Mouse (Mus musculus): Measurements from ENCODE around the gene Dusp21. TPM values are rescaled to one million over a fixed set of nuclear protein-coding genes. Genes with fewer than 3 reads are reported as not detected.

Gene Dusp21
- not detected in 2 replicates for total RNA-seq (2017)

DNA sequence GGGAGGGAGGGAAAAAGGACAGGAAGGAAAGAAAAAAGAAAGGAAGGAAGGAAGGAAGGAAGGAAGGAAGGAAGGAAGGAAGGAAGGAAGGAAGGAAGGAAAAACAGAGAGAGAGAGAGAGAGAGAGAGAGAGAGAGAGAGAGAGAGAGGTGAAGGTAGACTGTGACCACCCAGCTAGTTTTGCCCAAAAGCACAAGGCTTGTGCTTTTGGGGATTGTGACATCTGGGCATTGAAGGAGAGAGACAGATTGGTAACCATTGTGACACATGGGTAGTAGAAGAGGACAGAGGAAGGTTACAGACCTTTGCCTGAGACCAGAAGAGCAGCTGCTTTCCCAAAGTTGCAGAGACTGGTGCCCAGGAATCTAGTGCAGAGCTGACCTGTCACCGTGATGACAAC, at the start of gene Dusp21:
TSS of gene Dusp21 (plus strand) at position 301 of the 400 bp plus-strand sequence.
- ATAC-seq (ENCODE audit: extremely low read depth, insufficient number of reproducible peaks, low FRiP score, poor library complexity, severe bottlenecking): no peak

DNA sequence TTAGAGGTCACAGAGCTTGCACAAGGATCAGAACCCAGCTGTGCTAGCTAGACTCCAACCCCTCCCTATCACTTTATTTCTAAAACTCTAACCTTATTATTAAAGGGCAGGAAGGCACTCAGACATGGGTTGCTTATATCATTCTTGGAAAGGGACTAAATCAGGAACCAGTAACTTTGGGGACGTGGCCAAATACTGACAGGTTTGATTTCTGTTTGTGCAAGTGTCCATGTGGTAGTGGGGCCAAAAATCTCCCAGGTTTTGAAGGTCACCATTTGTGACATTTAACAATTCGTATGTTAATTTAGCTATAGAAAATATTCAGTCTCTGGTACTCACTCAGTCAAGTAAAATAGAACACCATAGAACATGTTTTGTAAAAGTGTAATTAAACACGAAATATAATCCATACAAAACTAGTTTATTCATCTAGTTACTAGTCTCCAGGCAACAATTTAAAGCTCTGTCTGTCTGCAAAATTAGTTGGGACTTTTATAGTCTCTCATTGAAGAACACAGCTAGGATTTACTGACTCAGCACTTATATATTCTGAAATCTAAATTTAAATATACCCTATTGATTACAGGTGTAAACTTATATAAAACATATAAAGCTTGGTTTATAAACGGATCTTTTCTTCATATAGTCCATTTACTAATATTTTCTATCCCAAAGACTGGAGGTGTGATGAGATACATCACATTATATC, 15.2 kb downstream of the Dusp21 start:
- no peak for ATAC-seq (ENCODE audit: extremely low read depth, insufficient number of reproducible peaks, low FRiP score, poor library complexity, severe bottlenecking)

DNA sequence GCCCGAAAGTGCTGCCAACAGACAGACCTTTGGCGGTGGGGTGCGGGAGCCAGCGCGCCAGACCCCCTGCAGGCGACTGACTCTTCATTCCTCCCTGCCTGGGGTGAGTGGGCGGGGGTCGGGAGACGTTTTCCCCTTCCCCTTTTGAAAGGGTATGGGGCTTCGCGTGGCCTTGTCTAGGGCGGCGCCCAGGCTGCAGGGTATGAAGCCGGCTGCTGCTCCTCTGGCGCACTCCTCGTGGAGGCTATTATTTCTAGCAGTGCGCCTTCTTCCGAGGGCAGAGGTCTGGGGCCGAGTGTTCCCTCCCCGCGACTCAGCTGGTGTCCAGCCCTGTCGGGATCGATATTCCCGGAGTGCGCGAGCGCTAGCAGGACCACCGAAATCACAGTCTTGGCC, 16.1 kb downstream of the Dusp21 start:
- ATAC-seq (ENCODE audit: extremely low read depth, insufficient number of reproducible peaks, low FRiP score, poor library complexity, severe bottlenecking): no peak

DNA sequence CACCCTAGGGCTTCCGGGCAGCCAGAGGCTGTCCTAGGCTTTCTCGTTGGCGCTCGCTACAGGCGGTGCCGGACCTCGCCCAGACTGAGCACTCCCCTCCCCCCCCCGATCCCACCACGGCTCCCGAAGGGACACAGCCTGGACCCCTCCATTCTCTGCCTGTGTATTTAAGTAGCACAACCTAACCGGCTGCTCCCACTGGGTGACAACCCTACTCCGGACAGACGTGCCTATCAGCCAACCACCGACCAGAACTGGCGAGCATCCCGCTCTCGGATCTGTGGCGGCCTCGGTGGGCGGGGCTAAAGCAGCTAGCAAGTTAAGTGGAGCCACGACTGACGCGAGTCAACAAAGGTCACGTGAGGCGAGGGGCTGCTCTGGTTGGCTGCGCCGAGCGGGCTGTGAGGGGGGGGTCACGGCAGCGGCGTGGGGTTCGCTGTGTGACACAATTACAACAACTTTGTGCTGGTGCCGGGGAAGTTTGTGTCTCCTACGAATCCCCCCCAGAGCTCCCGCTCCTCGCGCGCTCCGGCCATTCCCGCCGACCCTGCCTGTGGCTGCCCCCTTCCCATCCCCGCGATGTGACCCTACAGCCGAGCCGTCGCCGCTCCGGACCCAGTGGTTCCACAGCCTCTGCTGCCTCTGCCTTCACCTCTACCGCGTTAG, 16.7 kb downstream of the Dusp21 start, which contains the start of gene Kdm6a:
TSS of gene Kdm6a (plus strand) at position 384 of the 666 bp plus-strand sequence.
- ATAC-seq (ENCODE audit: extremely low read depth, insufficient number of reproducible peaks, low FRiP score, poor library complexity, severe bottlenecking): peak; percentile 98

DNA sequence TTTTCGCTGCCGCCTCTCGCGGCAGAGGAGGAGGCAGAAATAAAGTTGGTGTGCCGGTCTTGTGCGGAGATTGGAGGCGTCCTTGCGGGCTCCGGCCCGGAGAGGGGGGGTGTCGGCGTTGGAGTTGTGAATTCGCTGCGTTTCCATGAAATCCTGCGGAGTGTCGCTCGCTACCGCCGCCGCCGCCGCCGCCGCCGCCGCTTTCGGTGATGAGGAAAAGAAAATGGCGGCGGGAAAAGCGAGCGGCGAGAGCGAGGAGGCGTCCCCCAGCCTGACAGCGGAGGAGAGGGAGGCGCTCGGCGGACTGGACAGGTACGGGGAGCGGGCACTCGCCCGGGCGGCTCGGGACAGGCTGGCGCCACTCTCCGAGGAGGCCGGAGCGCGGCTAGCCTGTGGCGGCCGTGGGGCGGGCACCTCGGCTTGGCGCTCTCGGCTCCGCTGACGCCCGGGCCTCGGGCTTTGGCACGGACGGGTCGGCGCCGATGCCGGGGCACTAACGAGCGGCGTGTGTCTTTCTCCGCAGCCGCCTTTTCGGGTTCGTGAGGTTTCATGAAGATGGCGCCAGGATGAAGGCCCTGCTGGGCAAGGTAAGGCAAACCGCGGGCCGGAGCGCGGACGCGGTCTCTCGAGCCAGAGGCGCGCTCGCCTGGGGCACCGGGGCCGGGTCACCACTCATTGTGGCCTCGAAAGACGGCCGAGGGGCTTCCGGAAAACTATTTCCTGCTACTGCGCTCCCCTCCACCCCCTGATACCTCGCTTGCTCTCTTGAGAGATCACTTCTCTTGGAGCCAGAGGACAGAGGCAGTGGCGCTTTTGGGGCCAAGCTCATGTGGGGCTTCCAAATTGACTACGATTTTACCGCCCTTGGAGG, 17.4 kb downstream of the Dusp21 start:
- ATAC-seq (ENCODE audit: extremely low read depth, insufficient number of reproducible peaks, low FRiP score, poor library complexity, severe bottlenecking): 0 out of 2 replicates have a peak, but pooled peaks have one; percentile 20

DNA sequence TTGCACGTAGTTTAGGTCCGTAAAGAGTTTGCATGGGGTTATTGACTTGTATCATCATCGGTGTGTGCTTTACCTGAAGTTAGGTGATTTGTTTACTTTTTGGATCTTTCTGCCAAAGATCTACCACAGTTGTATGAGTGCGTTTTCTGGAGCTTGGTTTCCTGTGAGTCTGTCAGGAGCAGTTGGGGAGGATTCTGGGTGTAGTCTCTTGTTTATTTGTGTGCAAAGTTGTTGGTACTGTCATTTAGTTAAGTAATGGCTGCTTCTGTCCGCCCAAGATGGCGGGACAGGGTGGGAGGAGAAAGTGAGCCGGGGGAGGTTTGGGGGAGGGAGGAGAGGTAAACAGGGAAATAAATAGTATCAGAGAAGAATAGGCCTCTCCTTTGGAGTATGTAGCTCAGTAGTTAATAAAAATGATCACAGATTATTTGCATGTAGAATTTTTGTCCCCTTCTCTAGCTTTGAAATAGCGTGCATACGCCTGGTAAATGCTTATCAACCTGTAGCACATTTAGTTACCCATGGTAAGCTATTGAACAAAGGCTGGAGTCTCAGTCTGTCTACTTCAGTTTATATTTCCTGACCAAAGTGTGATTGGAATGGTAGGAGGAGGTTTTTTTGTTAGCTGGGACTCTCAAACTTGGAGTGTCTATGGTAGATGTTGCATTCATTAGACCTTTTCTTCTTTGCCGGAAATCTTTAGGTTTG, 18.4 kb downstream of the Dusp21 start:
- ATAC-seq (ENCODE audit: extremely low read depth, insufficient number of reproducible peaks, low FRiP score, poor library complexity, severe bottlenecking): no peak

DNA sequence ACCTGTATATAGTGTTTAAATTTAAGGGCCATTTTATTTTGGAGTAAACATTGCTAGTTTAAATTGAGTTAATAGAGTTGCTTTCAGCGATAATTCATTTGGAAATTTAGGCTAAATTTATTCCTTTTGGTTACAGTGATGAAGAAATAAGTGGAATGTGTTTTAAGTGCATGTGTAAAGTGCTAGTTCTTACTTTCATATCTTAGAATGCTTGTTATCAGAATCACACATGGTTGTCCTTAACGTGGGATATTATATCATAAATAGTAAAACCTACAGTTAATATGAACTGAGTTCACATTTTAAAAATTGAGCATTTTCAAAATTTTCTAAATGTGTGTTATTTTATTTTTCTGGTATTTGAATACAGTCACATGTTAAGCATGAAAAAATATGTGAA, 19.5 kb downstream of the Dusp21 start:
- no peak for ATAC-seq (ENCODE audit: extremely low read depth, insufficient number of reproducible peaks, low FRiP score, poor library complexity, severe bottlenecking)

DNA sequence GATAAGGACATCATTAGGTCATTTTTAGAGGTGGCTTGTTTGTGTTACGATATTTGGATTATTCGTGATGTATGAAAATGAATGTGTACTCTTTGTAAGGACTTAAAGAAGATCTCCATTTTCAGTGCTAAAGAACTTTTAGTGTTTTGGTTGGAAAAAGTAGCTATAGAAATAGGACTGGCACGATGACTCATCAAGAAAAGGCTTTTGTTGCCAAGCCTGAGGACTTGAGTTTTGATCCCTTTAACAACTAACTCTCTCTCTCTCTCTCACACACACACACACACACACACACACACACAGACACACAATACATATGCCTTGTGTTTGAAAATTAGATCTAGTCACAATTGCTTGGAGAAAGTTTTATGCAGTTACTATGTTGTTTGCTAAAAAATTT, 21.3 kb downstream of the Dusp21 start:
- no peak for ATAC-seq (ENCODE audit: extremely low read depth, insufficient number of reproducible peaks, low FRiP score, poor library complexity, severe bottlenecking)

DNA sequence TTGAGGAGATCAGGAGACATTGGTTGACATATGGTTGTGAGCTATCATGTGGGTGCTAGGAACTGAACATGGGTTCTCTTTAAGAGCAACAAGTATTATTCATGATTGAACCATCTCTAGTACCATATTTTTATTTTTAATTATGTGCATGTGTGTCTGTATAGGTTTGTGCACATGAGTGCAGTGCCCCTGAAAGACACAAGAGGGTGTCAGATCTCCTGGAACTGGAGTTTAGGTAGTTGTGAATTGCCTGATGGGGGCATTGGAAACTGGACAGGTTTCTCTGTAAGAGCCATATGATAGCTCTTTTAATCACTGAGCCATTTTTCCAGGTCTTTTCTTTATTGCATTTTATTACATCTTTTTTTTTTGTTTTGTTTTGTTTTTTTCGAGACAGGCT, 23.3 kb downstream of the Dusp21 start:
- ATAC-seq (ENCODE audit: extremely low read depth, insufficient number of reproducible peaks, low FRiP score, poor library complexity, severe bottlenecking): peak; percentile 72; the same call in 1 of the 2 replicates

DNA sequence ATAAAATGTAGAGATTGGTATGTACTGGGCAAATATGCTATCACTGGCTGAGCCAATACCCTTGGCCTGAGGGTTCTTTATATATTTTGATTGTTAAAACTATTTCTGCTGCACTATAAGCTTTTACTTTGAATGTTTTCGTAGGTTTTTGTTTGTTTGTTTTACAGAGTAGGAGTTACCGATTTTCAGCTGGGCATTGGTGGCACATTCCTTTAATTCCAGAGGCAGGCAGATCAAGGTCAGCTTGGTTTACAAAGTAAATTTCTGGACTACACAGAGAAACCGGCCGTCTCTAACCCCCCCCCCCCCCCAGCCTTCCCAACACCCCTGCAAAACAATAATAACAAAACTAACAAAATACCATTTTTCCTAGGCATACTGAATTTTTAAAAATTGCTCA, 29.2 kb downstream of the Dusp21 start:
- ATAC-seq (ENCODE audit: extremely low read depth, insufficient number of reproducible peaks, low FRiP score, poor library complexity, severe bottlenecking): no peak

DNA sequence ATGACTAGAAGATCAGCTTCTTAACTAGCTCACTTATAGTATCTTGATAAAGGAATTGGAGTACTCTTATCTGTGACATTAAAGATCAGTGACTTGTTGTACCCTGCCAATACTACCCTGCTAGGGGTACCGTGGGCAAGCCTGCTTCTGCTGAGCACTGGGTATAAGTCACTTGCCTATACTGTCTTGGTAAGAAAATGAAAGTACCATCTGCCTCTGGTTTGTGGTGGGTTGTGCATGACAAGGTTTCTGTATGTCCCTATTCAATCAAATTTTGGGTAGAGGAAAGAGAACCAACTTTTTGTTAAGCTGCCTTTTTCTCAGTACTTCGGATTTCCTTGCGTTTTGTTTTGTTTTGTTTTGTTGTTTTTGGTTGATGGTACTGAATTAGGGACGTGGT, 32.1 kb downstream of the Dusp21 start:
- peak; percentile 39; the same call in 1 of the 2 replicates for ATAC-seq (ENCODE audit: extremely low read depth, insufficient number of reproducible peaks, low FRiP score, poor library complexity, severe bottlenecking)

DNA sequence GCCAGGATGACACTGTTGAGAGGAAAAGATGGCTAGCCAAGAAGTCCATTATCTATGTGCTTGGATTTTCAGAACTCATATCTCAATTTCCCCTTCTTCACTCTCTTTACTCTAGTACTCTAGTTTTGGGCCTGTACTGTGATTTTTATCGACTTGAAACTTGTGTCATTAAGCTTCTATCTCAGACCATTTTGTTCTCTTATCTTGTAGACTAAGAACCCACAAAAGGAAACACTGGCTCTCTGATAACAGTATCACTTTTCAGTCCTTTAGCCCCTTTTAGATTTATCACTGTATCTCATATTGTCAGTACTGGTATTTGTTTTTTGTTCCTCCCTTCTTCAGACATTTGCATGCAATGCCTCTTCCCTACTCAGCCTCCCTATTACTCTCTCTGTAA, 33.8 kb downstream of the Dusp21 start:
- no peak for ATAC-seq (ENCODE audit: extremely low read depth, insufficient number of reproducible peaks, low FRiP score, poor library complexity, severe bottlenecking)

DNA sequence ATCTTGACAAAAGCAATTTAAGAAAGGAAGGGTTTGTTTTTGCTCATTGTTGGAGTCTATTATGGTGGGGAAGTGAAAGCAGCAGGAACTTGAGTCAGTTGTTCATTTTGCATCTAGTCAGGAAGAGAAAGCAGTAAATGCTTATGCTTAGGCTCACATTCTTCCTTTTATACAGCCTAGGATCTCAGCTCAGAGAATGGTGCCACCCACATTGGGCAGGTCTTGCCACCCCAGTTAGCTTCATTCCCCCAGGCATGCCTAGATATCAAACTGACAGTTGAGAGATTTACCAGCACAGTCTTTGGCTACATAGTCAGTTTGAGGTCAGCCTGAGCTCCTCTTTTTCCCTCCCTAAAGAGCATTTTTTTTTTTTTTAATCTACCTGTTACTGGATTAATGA, 41.5 kb downstream of the Dusp21 start:
- peak; percentile 23; the same call in 1 of the 2 replicates for ATAC-seq (ENCODE audit: extremely low read depth, insufficient number of reproducible peaks, low FRiP score, poor library complexity, severe bottlenecking)

DNA sequence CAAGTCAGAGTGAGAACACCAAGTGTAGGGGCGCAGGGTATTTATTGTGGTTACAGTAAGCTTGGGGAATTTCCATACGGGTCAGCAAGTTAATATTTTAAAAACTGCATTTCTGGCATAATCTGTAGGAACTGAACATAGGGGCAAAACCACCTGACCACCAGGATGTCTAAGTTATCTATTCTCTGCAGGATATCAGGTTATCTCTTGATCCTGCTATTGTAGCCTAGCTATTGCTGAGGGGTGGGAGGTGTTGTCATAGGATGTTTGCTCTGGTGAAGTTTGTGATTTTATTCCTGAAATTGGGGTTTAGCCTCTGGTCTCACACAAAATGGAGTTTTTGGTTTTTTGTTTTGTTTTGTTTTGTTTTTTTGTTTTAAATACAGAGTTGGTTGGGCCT, 42.6 kb downstream of the Dusp21 start:
- no peak for ATAC-seq (ENCODE audit: extremely low read depth, insufficient number of reproducible peaks, low FRiP score, poor library complexity, severe bottlenecking)

Other genes starting within 250 kb of the Dusp21 start
- 95.2 and 96.6 TPM in 2 replicates for gene Kdm6a, start 16.7 kb downstream of the Dusp21 start, total RNA-seq (2017)